Mouse (Mus musculus): ENCODE results near the gene 6030468B19Rik. TPM values are rescaled to one million over a fixed set of nuclear protein-coding genes. Genes with fewer than 3 reads are reported as not detected.
A peak's percentile ranks its signal among the peaks of the same experiment; 100 is the strongest.

6030468B19Rik gene
- polyA plus RNA-seq, 1 experiment from 2014 or later, result 0.65 TPM

DNA sequence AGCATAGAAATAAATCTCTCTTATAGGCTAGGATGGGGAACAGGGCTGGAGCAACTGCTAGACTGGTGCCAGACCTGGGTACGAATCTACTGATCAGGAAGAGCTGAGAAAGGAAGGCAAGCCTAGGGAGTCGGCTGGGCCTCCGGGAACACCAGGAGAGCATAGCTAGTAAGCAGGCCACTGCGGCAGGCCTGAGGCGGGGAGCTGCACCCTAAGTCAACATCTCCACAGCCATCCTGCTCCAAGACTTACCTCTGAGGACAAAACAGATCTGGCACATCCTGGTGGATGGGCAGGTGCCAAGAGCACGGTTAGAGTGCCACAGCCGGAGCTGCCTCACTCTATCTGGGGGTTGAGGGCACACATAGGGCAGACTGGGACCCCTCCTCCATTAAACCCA lies 22.7 kb downstream of the 6030468B19Rik start:
- peaks cover 9% of the 10 kb centered on the region for H3K4me1 ChIP-seq (ENCODE audit: control insufficient read depth, insufficient read depth, low read length)
- H3K9me3 ChIP-seq (ENCODE audit: control insufficient read depth, low read length), result no peaks in the 10 kb centered on the region
- H3K4me3 ChIP-seq (ENCODE audit: low read depth, low read length), result no peak overlapping the region
- no peak for ATAC-seq (ENCODE audit: insufficient read depth, low FRiP score, low TSS enrichment)
- peaks cover 4% of the 10 kb centered on the region; the same call in 1 of the 2 replicates for H3K36me3 ChIP-seq (ENCODE audit: control insufficient read depth, insufficient read depth, low read length)
- H3K27me3 ChIP-seq (ENCODE audit: control insufficient read depth, insufficient read depth, low read length), result no peaks in the 10 kb centered on the region
- no peak for DNase-seq (ENCODE audit: low spot score)
- no peak overlapping the region for H3K4me2 ChIP-seq (ENCODE audit: low read depth)
- no peak overlapping the region for H3K27ac ChIP-seq (ENCODE audit: low read depth, low read length)
- 100% methylated on average over 7 of the region's 7 CpGs for WGBS
- H3K9ac ChIP-seq (ENCODE audit: low read length), result no peak overlapping the region

- no peak for DNase-seq (ENCODE audit: low spot score)
- Histone ChIP-seq H3K9me3 (ENCODE audit: control insufficient read depth, low read length) (no peaks in the 10 kb centered on the region), H3K4me3 (ENCODE audit: low read depth, low read length) (no peak overlapping the region), H3K27ac (ENCODE audit: low read depth, low read length) (no peak overlapping the region), H3K36me3 (ENCODE audit: control insufficient read depth, insufficient read depth, low read length) (no peaks in the 10 kb centered on the region), H3K9ac (ENCODE audit: low read length) (no peak overlapping the region), H3K4me1 (ENCODE audit: control insufficient read depth, insufficient read depth, low read length) (peaks cover 19% of the 10 kb centered on the region), H3K4me2 (ENCODE audit: low read depth) (no peak overlapping the region), H3K27me3 (ENCODE audit: control insufficient read depth, insufficient read depth, low read length) (no peaks in the 10 kb centered on the region)
- no peak for ATAC-seq (ENCODE audit: insufficient read depth, low FRiP score, low TSS enrichment)
- 87% methylated on average over 9 of the region's 9 CpGs for WGBS
Observed at GRCm38 (mm10) chr11:117821868-117822267, 24.4 kb downstream of the 6030468B19Rik start.

GRCm38 (mm10) chr11:117822728-117823241 lies 25.3 kb downstream of the 6030468B19Rik start:
- H3K9me3 ChIP-seq (ENCODE audit: control insufficient read depth, low read length), result no peaks in the 10 kb centered on the region
- no peaks in the 10 kb centered on the region for H3K36me3 ChIP-seq (ENCODE audit: control insufficient read depth, insufficient read depth, low read length)
- 96% methylated on average over 7 of the region's 7 CpGs for WGBS
- DNase-seq (ENCODE audit: low spot score) (no peak), ATAC-seq (ENCODE audit: insufficient read depth, low FRiP score, low TSS enrichment) (no peak)
- no peak overlapping the region for H3K4me3 ChIP-seq (ENCODE audit: low read depth, low read length)
- H3K4me1 ChIP-seq (ENCODE audit: control insufficient read depth, insufficient read depth, low read length), result peaks cover 19% of the 10 kb centered on the region
- no peak overlapping the region for H3K9ac ChIP-seq (ENCODE audit: low read length)
- no peak overlapping the region for H3K4me2 ChIP-seq (ENCODE audit: low read depth)
- no peaks in the 10 kb centered on the region for H3K27me3 ChIP-seq (ENCODE audit: control insufficient read depth, insufficient read depth, low read length)
- H3K27ac ChIP-seq (ENCODE audit: low read depth, low read length), result no peak overlapping the region

GRCm38 (mm10) chr11:117823411-117823810 lies 26.0 kb downstream of the 6030468B19Rik start:
- Histone ChIP-seq H3K27ac (ENCODE audit: low read depth, low read length) (no peak overlapping the region), H3K9ac (ENCODE audit: low read length) (no peak overlapping the region), H3K9me3 (ENCODE audit: control insufficient read depth, low read length) (no peaks in the 10 kb centered on the region), H3K4me2 (ENCODE audit: low read depth) (no peak overlapping the region), H3K36me3 (ENCODE audit: control insufficient read depth, insufficient read depth, low read length) (no peaks in the 10 kb centered on the region), H3K27me3 (ENCODE audit: control insufficient read depth, insufficient read depth, low read length) (no peaks in the 10 kb centered on the region), H3K4me1 (ENCODE audit: control insufficient read depth, insufficient read depth, low read length) (peaks cover 19% of the 10 kb centered on the region), H3K4me3 (ENCODE audit: low read depth, low read length) (no peak overlapping the region)
- DNase-seq (ENCODE audit: low spot score) (no peak), ATAC-seq (ENCODE audit: insufficient read depth, low FRiP score, low TSS enrichment) (no peak)
- WGBS, result 92% methylated on average over 6 of the region's 6 CpGs

DNA sequence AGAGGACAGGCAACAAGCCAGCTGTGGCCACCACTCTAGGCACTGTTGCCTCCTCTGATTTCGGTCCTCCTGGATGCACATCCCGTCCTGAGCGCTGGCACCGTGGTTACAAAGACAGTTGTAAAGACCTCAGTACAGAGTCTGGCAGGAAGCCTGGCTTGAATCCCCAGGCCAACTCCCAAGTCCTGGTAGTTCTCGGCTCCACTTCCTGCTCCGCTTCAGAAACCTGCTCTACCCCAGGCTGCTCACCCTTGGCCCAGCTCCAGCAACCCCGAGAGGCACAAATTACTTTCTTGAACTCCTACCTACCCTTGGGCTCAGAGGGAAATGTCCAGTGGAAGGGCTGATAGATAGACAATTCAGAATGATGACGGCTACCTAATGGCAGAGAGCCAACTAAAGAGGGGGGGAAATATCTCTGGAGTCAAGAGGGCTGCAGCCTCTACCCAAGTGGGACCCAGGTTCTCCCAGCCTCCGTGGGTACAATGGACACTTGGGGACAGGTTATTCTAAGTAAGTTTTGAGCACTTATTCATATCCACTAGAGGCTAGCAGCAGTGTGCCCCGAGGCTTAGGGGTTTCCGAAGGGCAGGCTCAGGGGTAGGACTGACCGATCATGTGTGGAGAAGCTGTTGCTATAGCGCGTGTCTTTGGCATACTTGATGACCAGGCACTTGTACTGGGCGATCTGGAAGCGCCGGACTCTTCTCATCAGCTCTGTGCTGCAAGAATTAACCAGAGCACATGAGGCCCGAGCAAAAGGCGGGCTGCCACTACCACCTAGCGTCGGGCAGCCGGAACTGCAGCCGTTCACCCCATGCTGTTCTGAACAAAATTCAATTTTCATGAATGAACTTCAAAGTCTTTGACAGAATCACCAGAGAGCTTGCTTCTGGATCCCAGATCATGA lies 26.9 kb downstream of the 6030468B19Rik start:
- Histone ChIP-seq H3K4me1 (ENCODE audit: control insufficient read depth, insufficient read depth, low read length) (peaks cover 19% of the 10 kb centered on the region), H3K9ac (ENCODE audit: low read length) (peak overlapping the region; percentile 50), H3K9me3 (ENCODE audit: control insufficient read depth, low read length) (no peaks in the 10 kb centered on the region), H3K27ac (ENCODE audit: low read depth, low read length) (no peak overlapping the region), H3K4me2 (ENCODE audit: low read depth) (peak overlapping the region; percentile 83), H3K4me3 (ENCODE audit: low read depth, low read length) (peak overlapping the region; percentile 65), H3K27me3 (ENCODE audit: control insufficient read depth, insufficient read depth, low read length) (no peaks in the 10 kb centered on the region), H3K36me3 (ENCODE audit: control insufficient read depth, insufficient read depth, low read length) (no peaks in the 10 kb centered on the region)
- 29% methylated on average over 23 of the region's 23 CpGs for WGBS
- peak; percentile 86 for DNase-seq (ENCODE audit: low spot score)
- peak; percentile 69 for ATAC-seq (ENCODE audit: insufficient read depth, low FRiP score, low TSS enrichment)

- Histone ChIP-seq H3K4me2 (ENCODE audit: low read depth) (peak within 1 kb of the TSS; percentile 83), H3K36me3 (ENCODE audit: control insufficient read depth, insufficient read depth, low read length) (no peaks in the 10 kb centered on the region), H3K27ac (ENCODE audit: low read depth, low read length) (peak within 1 kb of the TSS; percentile 86), H3K9me3 (ENCODE audit: control insufficient read depth, low read length) (no peaks in the 10 kb centered on the region), H3K9ac (ENCODE audit: low read length) (peak within 1 kb of the TSS; percentile 82), H3K4me3 (ENCODE audit: low read depth, low read length) (peak within 1 kb of the TSS; percentile 65), H3K27me3 (ENCODE audit: control insufficient read depth, insufficient read depth, low read length) (no peaks in the 10 kb centered on the region), H3K4me1 (ENCODE audit: control insufficient read depth, insufficient read depth, low read length) (peaks cover 19% of the 10 kb centered on the region)
- DNase-seq (ENCODE audit: low spot score), result peak; percentile 85
- ATAC-seq (ENCODE audit: insufficient read depth, low FRiP score, low TSS enrichment), result peak; percentile 55; the same call in 1 of the 2 replicates
- WGBS, result under 1% methylated on average over 33 of the region's 34 CpGs
Observed at GRCm38 (mm10) chr11:117825333-117826101, 28.1 kb downstream of the 6030468B19Rik start, which contains the start of the genes Afmid and Tk1. TSS of gene Afmid (plus strand) at chr11:117825924. TSS of gene Tk1 (minus strand) at chr11:117826092.

GRCm38 (mm10) chr11:117826164-117826563 lies 28.7 kb downstream of the 6030468B19Rik start:
- Histone ChIP-seq H3K9ac (ENCODE audit: low read length) (peak overlapping the region; percentile 82), H3K4me3 (ENCODE audit: low read depth, low read length) (peak overlapping the region; percentile 65), H3K9me3 (ENCODE audit: control insufficient read depth, low read length) (no peaks in the 10 kb centered on the region), H3K27me3 (ENCODE audit: control insufficient read depth, insufficient read depth, low read length) (no peaks in the 10 kb centered on the region), H3K4me1 (ENCODE audit: control insufficient read depth, insufficient read depth, low read length) (peaks cover 19% of the 10 kb centered on the region), H3K27ac (ENCODE audit: low read depth, low read length) (0 out of 2 replicates have a peak overlapping the region, but pooled peaks have one; percentile 46), H3K36me3 (ENCODE audit: control insufficient read depth, insufficient read depth, low read length) (no peaks in the 10 kb centered on the region), H3K4me2 (ENCODE audit: low read depth) (peak overlapping the region; percentile 83)
- ATAC-seq (ENCODE audit: insufficient read depth, low FRiP score, low TSS enrichment), result 0 out of 2 replicates have a peak, but pooled peaks have one; percentile 28
- no peak for DNase-seq (ENCODE audit: low spot score)
- 17% methylated on average over 5 of the region's 5 CpGs for WGBS

DNA sequence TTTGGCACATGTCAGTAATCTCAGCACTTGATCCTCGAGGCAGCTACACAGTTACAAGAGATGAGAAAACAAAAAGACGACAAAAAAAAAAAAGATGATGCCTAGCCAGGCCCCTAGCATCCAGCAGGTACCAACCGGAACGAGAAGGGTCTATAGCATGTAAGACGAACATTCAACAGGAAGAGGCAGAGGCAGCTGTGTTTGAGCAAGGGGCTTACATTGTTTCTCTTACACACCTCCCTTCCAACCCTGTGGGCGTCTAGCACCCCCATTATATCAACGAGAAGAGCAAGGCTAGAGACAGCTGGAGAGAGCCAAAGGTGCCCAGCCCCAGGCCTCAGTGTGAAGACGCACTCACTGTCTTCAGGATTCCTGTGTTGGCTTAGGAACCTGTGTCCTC lies 29.5 kb downstream of the 6030468B19Rik start:
- ATAC-seq (ENCODE audit: insufficient read depth, low FRiP score, low TSS enrichment) (no peak), DNase-seq (ENCODE audit: low spot score) (no peak)
- peaks cover 19% of the 10 kb centered on the region for H3K4me1 ChIP-seq (ENCODE audit: control insufficient read depth, insufficient read depth, low read length)
- H3K9ac ChIP-seq (ENCODE audit: low read length), result no peak overlapping the region
- H3K4me3 ChIP-seq (ENCODE audit: low read depth, low read length), result no peak overlapping the region
- no peaks in the 10 kb centered on the region for H3K27me3 ChIP-seq (ENCODE audit: control insufficient read depth, insufficient read depth, low read length)
- H3K9me3 ChIP-seq (ENCODE audit: control insufficient read depth, low read length), result no peaks in the 10 kb centered on the region
- H3K4me2 ChIP-seq (ENCODE audit: low read depth), result no peak overlapping the region
- H3K27ac ChIP-seq (ENCODE audit: low read depth, low read length), result no peak overlapping the region
- 73% methylated on average over 8 of the region's 8 CpGs for WGBS
- H3K36me3 ChIP-seq (ENCODE audit: control insufficient read depth, insufficient read depth, low read length), result no peaks in the 10 kb centered on the region

Data from neural tube, embryonic 11.5 days (tissue).